Mouse (Mus musculus) liver, embryonic 11.5 days (tissue): ENCODE results near the gene Kcnh2. TPM values are rescaled to one million over a fixed set of nuclear protein-coding genes. Genes with fewer than 3 reads are reported as not detected.
A peak's percentile ranks its signal among the peaks of the same experiment; 100 is the strongest.

ENCODE experiments used
- ATAC-seq: fragments of 200-750 bp; cut with Nextera tagmentation; replicated peaks from 2 replicates; pipeline ENCODE4 v1.8.0; 2017; ENCODE audit warnings: moderate number of reproducible peaks, mild to moderate bottlenecking, moderate TSS enrichment, moderate library complexity; ENCODE audit not compliant: low FRiP score
- DNase-seq: peaks from one replicate; pipeline ENCODE4 v3.0.0-alpha.2; 2017; ENCODE audit warnings: low spot score
- H3K27ac ChIP-seq: fragments of 300-500 bp; sonication (generic); 2 replicates; pipeline ENCODE4 v1.5.1; 2014; ENCODE audit warnings: mild to moderate bottlenecking, low read depth, low read length, control low read depth
- H3K27me3 ChIP-seq: fragments of 300-500 bp; sonication (generic); replicated peaks from 2 replicates; pipeline ENCODE4 v1.6.1; 2014; ENCODE audit warnings: low read length, mixed read lengths; ENCODE audit not compliant: control insufficient read depth, insufficient read depth
- H3K36me3 ChIP-seq: fragments of 300-500 bp; sonication (generic); 2 replicates; pipeline ENCODE4 v1.6.1; 2014; ENCODE audit warnings: mild to moderate bottlenecking, low read length, moderate library complexity, mixed read lengths; ENCODE audit not compliant: control insufficient read depth, insufficient read depth
- H3K4me1 ChIP-seq: fragments of 300-500 bp; sonication (generic); replicated peaks from 2 replicates; pipeline ENCODE4 v1.6.1; 2014; ENCODE audit warnings: low read length, mixed read lengths; ENCODE audit not compliant: control insufficient read depth, insufficient read depth
- H3K4me2 ChIP-seq: fragments of 300-500 bp; sonication (generic); 2 replicates; pipeline ENCODE4 v1.6.1; 2014; ENCODE audit warnings: mild to moderate bottlenecking, control low read depth, moderate library complexity
- H3K4me3 ChIP-seq: fragments of 300-500 bp; sonication (generic); 2 replicates; pipeline ENCODE4 v1.5.1; 2014; ENCODE audit warnings: low read depth, low read length, control low read depth
- H3K9ac ChIP-seq: fragments of 300-500 bp; sonication (generic); 2 replicates; pipeline ENCODE4 v1.6.1; 2014; ENCODE audit warnings: low read depth, low read length, control low read depth
- H3K9me3 ChIP-seq: fragments of 300-500 bp; sonication (generic); 2 replicates; pipeline ENCODE4 v1.6.1; 2016; ENCODE audit warnings: low read length, inconsistent platforms, mixed read lengths; ENCODE audit not compliant: control insufficient read depth
- WGBS: fragments of 180-500 bp; shearing (Covaris S2); extraction: QIAGEN DNeasy Blood & Tissue Kit; methylation state at CpG from one replicate; pipeline ENCODE4 v1.1.7; 2014; 5-methylcytosine and 5-hydroxymethylcytosine counted together
- polyA plus RNA-seq: library from polyadenylated mRNA; unstranded; fragments of >200 nt; fragmentation: Nextera tagmentation; extraction: Ambion mirVana; gene quantifications from 2 replicates; pipeline ENCODE4 v1.2.1, GENCODE M21; 2014

Kcnh2 gene
- polyA plus RNA-seq, 1 experiment from 2014 or later = 3.8 TPM

DNA sequence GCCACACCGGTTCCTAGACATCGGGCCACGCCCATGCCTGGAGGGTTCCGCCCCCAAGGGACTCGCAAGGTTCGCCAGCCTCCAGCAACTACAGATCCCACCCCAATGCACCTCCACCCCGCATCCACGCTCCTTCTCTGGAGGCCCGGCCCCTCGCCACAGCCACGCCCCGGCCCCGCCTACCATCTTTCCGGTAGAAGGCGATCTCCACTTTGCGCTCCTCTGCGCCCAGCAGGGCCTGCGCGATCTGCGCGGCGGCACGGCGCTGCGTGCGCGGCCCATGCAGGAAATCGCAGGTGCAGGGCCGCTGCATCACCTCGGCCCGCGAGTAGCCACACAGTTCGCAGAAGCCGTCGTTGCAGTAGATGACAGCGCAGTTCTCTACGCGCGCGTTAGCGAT is 3.3 kb downstream of the Kcnh2 start:
- under 1% methylated on average over 41 of the region's 41 CpGs for WGBS
- Histone ChIP-seq H3K4me2 (peak overlapping the region; percentile 94), H3K9ac (no peak overlapping the region; the same call in 1 of the 2 replicates), H3K4me1 (peaks cover 51% of the 10 kb centered on the region), H3K27ac (no peak overlapping the region), H3K4me3 (peak overlapping the region; percentile 55), H3K36me3 (no peaks in the 10 kb centered on the region), H3K27me3 (peaks cover 60% of the 10 kb centered on the region), H3K9me3 (no peaks in the 10 kb centered on the region)
- peak; percentile 83 for DNase-seq
- ATAC-seq = peak; percentile 48

GRCm38 (mm10) chr5:24347186-24347875 is 4.1 kb downstream of the Kcnh2 start:
- no peak for ATAC-seq
- no peak overlapping the region for H3K4me3 ChIP-seq
- H3K9me3 ChIP-seq = no peaks in the 10 kb centered on the region
- peaks cover 52% of the 10 kb centered on the region for H3K27me3 ChIP-seq
- H3K27ac ChIP-seq = no peak overlapping the region
- no peak overlapping the region for H3K9ac ChIP-seq
- DNase-seq = no peak
- WGBS = 46% methylated on average over 7 of the region's 7 CpGs
- H3K36me3 ChIP-seq = no peaks in the 10 kb centered on the region
- H3K4me1 ChIP-seq = peaks cover 53% of the 10 kb centered on the region
- peak overlapping the region; percentile 94 for H3K4me2 ChIP-seq

GRCm38 (mm10) chr5:24346313-24346712 is 5.1 kb downstream of the Kcnh2 start:
- peaks cover 51% of the 10 kb centered on the region for H3K4me1 ChIP-seq
- no peak overlapping the region for H3K4me2 ChIP-seq
- WGBS = 60% methylated on average over 7 of the region's 7 CpGs
- no peak overlapping the region for H3K27ac ChIP-seq
- no peak overlapping the region for H3K4me3 ChIP-seq
- DNase-seq = no peak
- peak; percentile 44; the same call in 1 of the 2 replicates for ATAC-seq
- H3K27me3 ChIP-seq = peaks cover 42% of the 10 kb centered on the region
- H3K9me3 ChIP-seq = no peaks in the 10 kb centered on the region
- no peak overlapping the region for H3K9ac ChIP-seq
- H3K36me3 ChIP-seq = no peaks in the 10 kb centered on the region

DNA sequence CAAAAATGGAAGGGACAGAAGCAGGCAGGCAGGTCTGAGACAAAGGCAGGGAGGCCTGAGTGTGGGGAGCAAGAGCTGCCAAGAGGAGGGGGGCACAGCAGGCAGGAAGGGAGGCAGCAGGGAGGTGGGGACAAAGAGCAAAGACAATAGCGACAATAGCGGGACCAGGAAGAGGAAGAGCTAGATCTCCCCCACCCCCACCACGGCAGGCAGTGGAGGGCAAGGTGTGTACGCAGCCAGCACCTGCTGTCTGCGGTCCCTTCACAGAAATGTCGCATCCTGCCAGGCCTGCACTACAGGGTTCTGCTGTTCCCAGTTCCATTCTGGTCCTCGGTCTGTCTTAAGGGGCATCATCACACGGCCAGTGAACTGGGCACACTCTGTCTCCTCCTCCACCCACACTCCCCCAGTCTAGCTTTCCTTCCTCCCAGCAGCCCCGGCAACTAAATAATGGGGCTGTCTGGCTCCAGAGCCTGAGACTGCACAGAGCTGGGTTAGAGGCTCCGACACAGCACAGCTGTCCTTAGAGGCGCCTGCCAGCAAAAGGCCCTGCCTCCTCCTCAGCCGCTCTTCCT is 6.8 kb downstream of the Kcnh2 start:
- WGBS = 21% methylated on average over 12 of the region's 12 CpGs
- Histone ChIP-seq H3K9me3 (no peaks in the 10 kb centered on the region), H3K27ac (peak overlapping the region; percentile 53; the same call in 1 of the 2 replicates), H3K4me3 (no peak overlapping the region), H3K4me2 (peak overlapping the region; percentile 34), H3K27me3 (peaks cover 24% of the 10 kb centered on the region), H3K9ac (0 out of 2 replicates have a peak overlapping the region, but pooled peaks have one; percentile 0), H3K36me3 (no peaks in the 10 kb centered on the region), H3K4me1 (peaks cover 46% of the 10 kb centered on the region)
- ATAC-seq (no peak), DNase-seq (no peak)

DNA sequence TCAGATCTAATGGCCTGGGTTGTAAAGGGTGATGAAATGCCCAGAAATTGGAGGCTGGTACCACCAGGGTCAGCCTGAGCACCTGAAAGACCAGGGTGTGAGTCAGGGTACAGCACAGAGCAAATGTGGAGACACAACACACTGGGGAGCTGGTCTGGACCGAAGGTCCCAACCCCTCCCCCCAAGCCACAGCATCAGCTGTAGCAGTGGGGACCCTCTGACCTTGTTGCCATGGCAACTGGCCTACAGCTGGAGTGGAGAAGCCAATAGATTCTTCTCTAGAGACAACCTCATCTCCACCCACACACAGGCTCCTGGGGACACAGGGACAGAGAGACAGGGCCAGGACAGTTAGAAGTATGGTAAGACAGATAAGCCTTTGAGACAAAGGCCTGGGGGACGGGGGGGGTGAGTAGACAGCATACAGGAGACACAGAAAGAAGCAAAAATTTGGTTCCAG is 7.4 kb downstream of the Kcnh2 start:
- peak; percentile 68 for ATAC-seq
- no peaks in the 10 kb centered on the region for H3K9me3 ChIP-seq
- no peak overlapping the region for H3K9ac ChIP-seq
- WGBS = 32% methylated on average over 2 of the region's 2 CpGs
- peaks cover 45% of the 10 kb centered on the region for H3K4me1 ChIP-seq
- H3K27ac ChIP-seq = peak overlapping the region; percentile 53; the same call in 1 of the 2 replicates
- H3K36me3 ChIP-seq = no peaks in the 10 kb centered on the region
- peaks cover 19% of the 10 kb centered on the region for H3K27me3 ChIP-seq
- DNase-seq = peak; percentile 60
- H3K4me3 ChIP-seq = no peak overlapping the region
- H3K4me2 ChIP-seq = peak overlapping the region; percentile 34

GRCm38 (mm10) chr5:24343379-24343778 is 8.0 kb downstream of the Kcnh2 start:
- DNase-seq = no peak
- H3K36me3 ChIP-seq = no peaks in the 10 kb centered on the region
- peaks cover 39% of the 10 kb centered on the region for H3K4me1 ChIP-seq
- H3K4me2 ChIP-seq = 0 out of 2 replicates have a peak overlapping the region, but pooled peaks have one; percentile 10
- peak; percentile 18; the same call in 1 of the 2 replicates for ATAC-seq
- no peaks in the 10 kb centered on the region for H3K9me3 ChIP-seq
- H3K4me3 ChIP-seq = no peak overlapping the region
- peak overlapping the region; percentile 53; the same call in 1 of the 2 replicates for H3K27ac ChIP-seq
- H3K27me3 ChIP-seq = peaks cover 13% of the 10 kb centered on the region
- no peak overlapping the region for H3K9ac ChIP-seq

DNA sequence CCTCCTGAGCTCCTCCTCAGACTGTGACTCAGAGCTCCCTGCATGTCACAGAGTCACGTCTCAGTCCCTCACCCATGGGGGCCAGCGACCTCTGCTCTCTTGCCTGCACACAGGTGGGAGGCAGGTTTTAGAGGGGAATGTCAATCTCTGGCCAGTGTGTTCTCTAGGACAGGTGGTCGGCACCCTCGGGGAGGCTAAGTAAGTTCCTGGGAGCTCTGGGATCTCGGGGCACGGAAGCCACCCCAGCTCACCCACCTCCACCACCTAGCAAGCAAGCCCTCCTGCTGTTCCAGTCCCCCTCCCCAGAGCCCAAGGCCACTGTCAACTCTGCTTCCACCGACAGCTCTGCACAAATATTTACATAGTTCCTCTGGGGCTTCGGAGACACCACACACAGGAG is 8.4 kb downstream of the Kcnh2 start:
- WGBS = 46% methylated on average over 8 of the region's 8 CpGs
- Histone ChIP-seq H3K27ac (no peak overlapping the region; the same call in 1 of the 2 replicates), H3K9me3 (no peaks in the 10 kb centered on the region), H3K4me3 (no peak overlapping the region), H3K9ac (no peak overlapping the region), H3K27me3 (peaks cover 9% of the 10 kb centered on the region), H3K4me2 (no peak overlapping the region), H3K4me1 (peaks cover 36% of the 10 kb centered on the region), H3K36me3 (no peaks in the 10 kb centered on the region)
- DNase-seq (no peak), ATAC-seq (no peak)

- H3K27ac ChIP-seq = no peak overlapping the region; the same call in 1 of the 2 replicates
- H3K4me3 ChIP-seq = no peak overlapping the region
- peaks cover 3% of the 10 kb centered on the region for H3K27me3 ChIP-seq
- H3K4me1 ChIP-seq = peaks cover 31% of the 10 kb centered on the region
- no peak overlapping the region for H3K9ac ChIP-seq
- ATAC-seq (no peak), DNase-seq (no peak)
- no peaks in the 10 kb centered on the region for H3K36me3 ChIP-seq
- no peaks in the 10 kb centered on the region for H3K9me3 ChIP-seq
- no peak overlapping the region for H3K4me2 ChIP-seq
- WGBS = 73% methylated on average over 14 of the region's 14 CpGs
Measured at GRCm38 (mm10) chr5:24342205-24342963, 9.0 kb downstream of the Kcnh2 start.
